Mouse (Mus musculus) MEL (cell line): ENCODE results near the gene Ly6g6d. TPM values are rescaled to one million over a fixed set of nuclear protein-coding genes. Genes with fewer than 3 reads are reported as not detected.

ENCODE experiments used
- DNase-seq: peaks from one replicate; pipeline ENCODE4 v3.0.0; 2011; ENCODE audit warnings: low read depth, low spot score
- H3K27ac ChIP-seq: 2 replicates; pipeline ENCODE4 v1.5.1; 2012; ENCODE audit warnings: low read depth, mild to moderate bottlenecking, control low read depth, low read length, moderate library complexity; ENCODE audit not compliant: control insufficient read depth
- H3K27me3 ChIP-seq, 2 experiments: fragments of 150-350 bp in 1 of 2; sonication (generic) in 1 of 2; 2 replicates each; pipeline ENCODE4 v1.6.1; 2012; ENCODE audit warnings: low read length in 2 of 2, mild to moderate bottlenecking in 2 of 2, improper control_type of control experiment in 1 of 2, moderate library complexity in 1 of 2; ENCODE audit not compliant: insufficient read depth in 2 of 2, control insufficient read depth in 1 of 2
- H3K36me3 ChIP-seq, 2 experiments: 2 replicates each; pipeline ENCODE4 v1.6.1; 2012 to 2014; ENCODE audit warnings: low read length in 2 of 2, improper control_type of control experiment in 1 of 2, inconsistent platforms in 1 of 2, mild to moderate bottlenecking in 1 of 2; ENCODE audit not compliant: insufficient read depth in 2 of 2, control insufficient read depth in 1 of 2
- H3K4me1 ChIP-seq, 2 experiments: fragments of 150-350 bp in 1 of 2; sonication (generic) in 1 of 2; 2 replicates each; pipeline ENCODE4 v1.6.1; 2012; ENCODE audit warnings: low read length in 2 of 2, improper control_type of control experiment in 1 of 2, mild to moderate bottlenecking in 1 of 2; ENCODE audit not compliant: insufficient read depth in 2 of 2, control insufficient read depth in 1 of 2
- H3K4me3 ChIP-seq, 2 experiments: fragments of 150-350 bp in 1 of 2; sonication (generic) in 1 of 2; 2 replicates each; pipeline ENCODE4 v1.5.1; 2012; ENCODE audit warnings: low read depth in 2 of 2, low read length in 2 of 2, mild to moderate bottlenecking in 2 of 2, moderate library complexity in 2 of 2, control low read depth in 1 of 2, improper control_type of control experiment in 1 of 2; ENCODE audit not compliant: control insufficient read depth in 1 of 2, insufficient read depth in 1 of 2
- H3K79me2 ChIP-seq: 2 replicates; pipeline ENCODE4 v1.6.1; 2012; ENCODE audit warnings: mild to moderate bottlenecking, low read length, moderate library complexity; ENCODE audit not compliant: control insufficient read depth, poor library complexity, insufficient read depth
- H3K9ac ChIP-seq: 2 replicates; pipeline ENCODE4 v1.6.1; 2012; ENCODE audit warnings: low read depth, mild to moderate bottlenecking, control low read depth, low read length, moderate library complexity; ENCODE audit not compliant: control insufficient read depth, poor library complexity, severe bottlenecking
- H3K9me3 ChIP-seq: fragments of 150-350 bp; sonication (generic); replicated peaks from 2 replicates; pipeline ENCODE4 v1.6.1; 2012; ENCODE audit warnings: mild to moderate bottlenecking, low read length, improper control_type of control experiment, moderate library complexity; ENCODE audit not compliant: insufficient read depth
- BHLHE40 ChIP-seq: IDR thresholded peaks from 2 replicates; pipeline ENCODE4 v1.6.1; 2012; ENCODE audit warnings: low read depth, mild to moderate bottlenecking, inconsistent platforms, low read length, improper control_type of control experiment, borderline replicate concordance
- CHD1 ChIP-seq: IDR thresholded peaks from 2 replicates; pipeline ENCODE4 v1.6.1; 2012; ENCODE audit warnings: low read depth, mild to moderate bottlenecking, inconsistent platforms, low read length, improper control_type of control experiment
- CTCF ChIP-seq, 3 experiments: IDR thresholded peaks in 2 of 3; conservative IDR thresholded peaks in 1 of 3; 2 replicates each; pipeline ENCODE4 v1.5.1; 2011 to 2012; ENCODE audit warnings: low read length in 3 of 3, low read depth in 2 of 3, mild to moderate bottlenecking in 2 of 3, improper control_type of control experiment in 1 of 3, inconsistent platforms in 1 of 3, mixed read lengths in 1 of 3, moderate library complexity in 1 of 3; ENCODE audit not compliant: control insufficient read depth in 1 of 3, insufficient read depth in 1 of 3, poor library complexity in 1 of 3, severe bottlenecking in 1 of 3
- E2F4 ChIP-seq: IDR thresholded peaks from 2 replicates; pipeline ENCODE4 v1.6.1; 2011; ENCODE audit warnings: low read depth, low read length, improper control_type of control experiment, borderline replicate concordance
- ELF1 ChIP-seq: IDR thresholded peaks from 2 replicates; pipeline ENCODE4 v1.6.1; 2014; ENCODE audit warnings: low read depth, mild to moderate bottlenecking, inconsistent platforms, low read length, improper control_type of control experiment, moderate library complexity
- EP300 ChIP-seq, 2 experiments: IDR thresholded peaks; 2 replicates each; pipeline ENCODE4 v1.6.1; 2011; ENCODE audit warnings: improper control_type of control experiment in 2 of 2, low read length in 2 of 2, low read depth in 1 of 2, mild to moderate bottlenecking in 1 of 2
- ETS1 ChIP-seq: IDR thresholded peaks from 2 replicates; pipeline ENCODE4 v1.6.1; 2012; ENCODE audit warnings: low read depth, mild to moderate bottlenecking, inconsistent platforms, low read length, improper control_type of control experiment, moderate library complexity
- GABPA ChIP-seq: IDR thresholded peaks from 2 replicates; pipeline ENCODE4 v1.6.1; 2012; ENCODE audit warnings: low read depth, mild to moderate bottlenecking, inconsistent platforms, low read length, improper control_type of control experiment, moderate library complexity
- GATA1 ChIP-seq: IDR thresholded peaks from 2 replicates; pipeline ENCODE4 v1.6.1; 2011; ENCODE audit warnings: low read depth, low read length, improper control_type of control experiment
- HCFC1 ChIP-seq: IDR thresholded peaks from 2 replicates; pipeline ENCODE4 v1.6.1; 2012; ENCODE audit warnings: low read depth, mild to moderate bottlenecking, inconsistent platforms, low read length, improper control_type of control experiment, moderate library complexity
- JUND ChIP-seq: IDR thresholded peaks from 2 replicates; pipeline ENCODE4 v1.6.1; 2011; ENCODE audit warnings: low read depth, mild to moderate bottlenecking, improper control_type of control experiment, low read length
- MAFK ChIP-seq: IDR thresholded peaks from 2 replicates; pipeline ENCODE4 v1.6.1; 2011; ENCODE audit warnings: low read depth, mild to moderate bottlenecking, low read length, improper control_type of control experiment, borderline replicate concordance
- MAX ChIP-seq: IDR thresholded peaks from 2 replicates; pipeline ENCODE4 v1.6.1; 2011; ENCODE audit warnings: low read length, improper control_type of control experiment
- MAZ ChIP-seq: IDR thresholded peaks from 2 replicates; pipeline ENCODE4 v1.6.1; 2012; ENCODE audit warnings: low read depth, mild to moderate bottlenecking, inconsistent platforms, low read length, improper control_type of control experiment
- MEF2A ChIP-seq: IDR thresholded peaks from 2 replicates; pipeline ENCODE4 v1.6.1; 2014; ENCODE audit warnings: low read depth, mild to moderate bottlenecking, inconsistent platforms, low read length, improper control_type of control experiment; ENCODE audit not compliant: poor library complexity, insufficient replicate concordance, severe bottlenecking; ENCODE audit errors: extremely low read depth
- MXI1 ChIP-seq: IDR thresholded peaks from 2 replicates; pipeline ENCODE4 v1.6.1; 2011; ENCODE audit warnings: mild to moderate bottlenecking, low read depth, low read length, improper control_type of control experiment
- MYB ChIP-seq: IDR thresholded peaks from 2 replicates; pipeline ENCODE4 v1.6.1; 2011; ENCODE audit warnings: mild to moderate bottlenecking, low read depth, low read length, improper control_type of control experiment
- MYC ChIP-seq: IDR thresholded peaks from 2 replicates; pipeline ENCODE4 v1.6.1; 2011; ENCODE audit warnings: low read depth, mild to moderate bottlenecking, low read length, improper control_type of control experiment, moderate library complexity
- NELFE ChIP-seq: IDR thresholded peaks from 2 replicates; pipeline ENCODE4 v1.6.1; 2011; ENCODE audit warnings: low read depth, low read length, improper control_type of control experiment
- NRF1 ChIP-seq: IDR thresholded peaks from 2 replicates; pipeline ENCODE4 v1.6.1; 2014; ENCODE audit warnings: low read depth, mild to moderate bottlenecking, inconsistent platforms, low read length, improper control_type of control experiment, moderate library complexity; ENCODE audit not compliant: poor library complexity, insufficient read depth, severe bottlenecking
- POLR2A ChIP-seq, 2 experiments: IDR thresholded peaks; 2 replicates each; pipeline ENCODE4 v1.6.1; 2011 to 2012; ENCODE audit warnings: low read length in 2 of 2, mild to moderate bottlenecking in 2 of 2, control low read depth in 1 of 2, improper control_type of control experiment in 1 of 2, low read depth in 1 of 2, moderate library complexity in 1 of 2; ENCODE audit not compliant: control insufficient read depth in 1 of 2, insufficient read depth in 1 of 2, poor library complexity in 1 of 2
- POLR2AphosphoS2 ChIP-seq: IDR thresholded peaks from 2 replicates; pipeline ENCODE4 v1.6.1; 2011; ENCODE audit warnings: low read length, improper control_type of control experiment
- POLR2AphosphoS5 ChIP-seq: IDR thresholded peaks from 2 replicates; pipeline ENCODE4 v1.6.1; 2012; ENCODE audit warnings: low read depth, borderline replicate concordance, mild to moderate bottlenecking, inconsistent platforms, low read length, moderate library complexity, mixed read lengths
- RAD21 ChIP-seq: IDR thresholded peaks from 2 replicates; pipeline ENCODE4 v1.6.1; 2011; ENCODE audit warnings: mild to moderate bottlenecking, low read depth, low read length, improper control_type of control experiment
- SIN3A ChIP-seq: IDR thresholded peaks from 2 replicates; pipeline ENCODE4 v1.6.1; 2012; ENCODE audit warnings: low read length, improper control_type of control experiment, inconsistent platforms
- SMC3 ChIP-seq: IDR thresholded peaks from 2 replicates; pipeline ENCODE4 v1.6.1; 2011; ENCODE audit warnings: low read depth, low read length, improper control_type of control experiment
- TAL1 ChIP-seq: IDR thresholded peaks from 2 replicates; pipeline ENCODE4 v1.6.1; 2012; ENCODE audit warnings: mild to moderate bottlenecking, inconsistent platforms, low read length, moderate library complexity, mixed read lengths
- TBP ChIP-seq: IDR thresholded peaks from 2 replicates; pipeline ENCODE4 v1.8.0; 2011; ENCODE audit warnings: low read depth, low read length, improper control_type of control experiment
- TCF12 ChIP-seq: IDR thresholded peaks from 2 replicates; pipeline ENCODE4 v1.6.1; 2014; ENCODE audit warnings: low read depth, mild to moderate bottlenecking, inconsistent platforms, low read length, improper control_type of control experiment, moderate library complexity
- UBTF ChIP-seq: IDR thresholded peaks from 2 replicates; pipeline ENCODE4 v1.6.1; 2012; ENCODE audit warnings: low read depth, mild to moderate bottlenecking, inconsistent platforms, low read length, improper control_type of control experiment, moderate library complexity, borderline replicate concordance; ENCODE audit not compliant: insufficient read depth
- USF2 ChIP-seq, 2 experiments: IDR thresholded peaks; 2 replicates each; pipeline ENCODE4 v1.6.1; 2011 to 2012; ENCODE audit warnings: improper control_type of control experiment in 2 of 2, low read length in 2 of 2, borderline replicate concordance in 1 of 2, inconsistent platforms in 1 of 2, low read depth in 1 of 2, mild to moderate bottlenecking in 1 of 2; ENCODE audit not compliant: insufficient read depth in 1 of 2
- ZC3H11A ChIP-seq: IDR thresholded peaks from 2 replicates; pipeline ENCODE4 v1.6.1; 2012; ENCODE audit warnings: low read depth, mild to moderate bottlenecking, inconsistent platforms, low read length, improper control_type of control experiment
- ZKSCAN1 ChIP-seq: IDR thresholded peaks from 2 replicates; pipeline ENCODE4 v1.6.1; 2012; ENCODE audit warnings: low read depth, mild to moderate bottlenecking, inconsistent platforms, low read length, improper control_type of control experiment, moderate library complexity
- ZMIZ1 ChIP-seq: IDR thresholded peaks from 2 replicates; pipeline ENCODE4 v1.6.1; 2012; ENCODE audit warnings: low read depth, mild to moderate bottlenecking, inconsistent platforms, low read length, improper control_type of control experiment, moderate library complexity
- ZNF384 ChIP-seq: IDR thresholded peaks from 2 replicates; pipeline ENCODE4 v1.6.1; 2012; ENCODE audit warnings: low read depth, mild to moderate bottlenecking, inconsistent platforms, low read length, improper control_type of control experiment
- polyA plus RNA-seq, 2 experiments: library from polyadenylated mRNA; stranded (reverse) in 1 of 2; unstranded in 1 of 2; fragments of >175 nt in 1 of 2; fragments of >200 nt in 1 of 2; gene quantifications; 2 replicates each; pipeline versions ENCODE4 v1.2.1 to v1.2.4; 2012; ENCODE audit warnings: low replicate concordance in 2 of 2, low read depth in 1 of 2; ENCODE audit not compliant: insufficient read length in 2 of 2, insufficient read depth in 1 of 2, missing spikeins in 1 of 2
- total RNA-seq: library from RNA; depleted of rRNA; stranded (reverse); fragments of 300-350 nt; gene quantifications from 2 replicates; pipeline ENCODE4 v1.2.3, GENCODE M21; 2012

The Ly6g6d gene
- total and polyA plus RNA-seq, 3 experiments = 4.4 to 5.5 TPM; not detected in 1

DNA sequence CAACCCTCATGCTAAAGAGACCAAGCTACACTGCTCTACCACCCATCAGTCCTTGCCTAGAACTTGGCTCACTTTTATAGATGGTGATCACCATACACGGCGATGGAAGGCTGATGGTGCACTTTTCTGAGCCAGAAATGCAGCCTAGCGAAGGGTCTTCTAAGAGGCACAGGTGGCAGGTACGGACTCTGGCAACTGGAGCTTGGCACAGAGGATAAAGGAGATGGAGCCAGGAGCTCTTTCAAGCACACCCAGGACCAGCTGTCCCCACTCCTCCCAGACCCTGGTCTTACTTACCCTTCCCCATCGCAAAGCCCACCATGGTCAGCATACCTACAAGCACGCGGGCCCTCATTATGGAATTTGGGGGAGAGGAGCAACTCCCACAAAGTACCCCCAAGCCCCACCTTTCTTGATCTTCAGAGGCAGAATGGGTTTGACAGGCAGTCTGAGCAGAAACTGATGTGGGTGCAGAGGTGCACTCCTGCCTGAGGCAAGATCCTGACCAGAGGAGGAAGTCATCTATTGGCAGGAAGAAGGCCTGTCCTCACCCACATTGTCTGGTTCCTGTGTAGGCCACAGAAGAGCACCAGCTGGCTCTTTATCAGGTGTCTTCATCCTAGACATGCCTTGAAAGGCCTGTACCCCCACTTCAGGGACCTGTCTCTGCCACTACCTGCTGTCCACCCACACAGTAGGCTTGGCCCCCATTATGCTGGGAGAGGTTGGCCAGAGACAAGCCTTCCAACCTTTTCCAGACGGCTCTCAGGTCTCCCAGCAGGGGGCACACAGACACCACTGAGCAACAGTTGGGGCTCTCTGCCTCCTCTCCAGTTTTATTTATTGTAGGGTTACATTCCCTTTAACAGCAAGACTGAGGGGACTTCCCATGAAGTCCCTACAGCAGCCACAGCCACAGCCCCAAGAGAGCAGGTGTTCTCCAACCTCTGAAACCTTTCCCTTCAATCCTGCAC lies 37.5 kb upstream of the Ly6g6d start, which contains the start of gene Ly6g5b:
Gene Ly6g5b, minus strand, starts transcription at position 383 of the 974 bp plus-strand sequence.
- Histone ChIP-seq H3K9me3 (no peaks in the 10 kb centered on the region), H3K27ac (peak within 1 kb of the TSS; percentile 7; the same call in 1 of the 2 replicates), H3K36me3 (peaks cover 3 to 16% of the 10 kb centered on the region in 2 experiments; a peak in 3 of 4 replicates), H3K4me1 (peaks cover 0 to 9% of the 10 kb centered on the region in 2 experiments; a peak in 2 of 4 replicates), H3K9ac (no peak within 1 kb of the TSS), H3K79me2 (peaks cover 9% of the 10 kb centered on the region), H3K4me3 (no peak within 1 kb of the TSS), H3K27me3 (no peaks in the 10 kb centered on the region)
- peak; percentile 63 for DNase-seq
- no peak for TF ChIP-seq TCF12
- 0 out of 4 replicates have a peak, but pooled peaks of 1 of the 2 experiments have one; percentile 40 for TF ChIP-seq POLR2A (IDR thresholded peaks at IDR 0.05; ENCODE audit: control insufficient read depth in 1 of 2, insufficient read depth in 1 of 2, low read depth in 1 of 2, low read length in 2 of 2, poor library complexity in 1 of 2)
- no peak for TF ChIP-seq ZKSCAN1
- no peak for TF ChIP-seq GABPA
- TF ChIP-seq JUND = no peak
- TF ChIP-seq ETS1 = peak; percentile 78
- TF ChIP-seq CHD1 = no peak
- TF ChIP-seq MAX = no peak
- TF ChIP-seq GATA1 = no peak
- peak; percentile 47 to 66 (median 54) for TF ChIP-seq CTCF (IDR thresholded peaks at IDR 0.05 in 2 of 3, conservative IDR thresholded peaks at IDR 0.05 in 1 of 3; ENCODE audit: control insufficient read depth in 1 of 3, insufficient read depth in 1 of 3, low read depth in 2 of 3, low read length in 3 of 3, poor library complexity in 1 of 3, severe bottlenecking in 1 of 3)
- TF ChIP-seq MYC = no peak
- TF ChIP-seq HCFC1 = no peak
- TF ChIP-seq E2F4 = no peak
- no peak for TF ChIP-seq BHLHE40
- no peak for TF ChIP-seq NELFE
- TF ChIP-seq SIN3A = 0 out of 2 replicates have a peak, but pooled peaks have one; percentile 47
- no peak for TF ChIP-seq TAL1
- no peak for TF ChIP-seq TBP
- no peak for TF ChIP-seq ELF1
- peak; percentile 41; the same call in 1 of the 2 replicates for TF ChIP-seq SMC3
- TF ChIP-seq POLR2AphosphoS5 = no peak
- no peak for TF ChIP-seq UBTF
- TF ChIP-seq ZMIZ1 = no peak
- TF ChIP-seq ZC3H11A = no peak
- TF ChIP-seq NRF1 = no peak
- TF ChIP-seq USF2 (IDR thresholded peaks at IDR 0.05; ENCODE audit: borderline replicate concordance in 1 of 2, insufficient read depth in 1 of 2, low read depth in 1 of 2, low read length in 2 of 2) = no peak
- TF ChIP-seq MAFK = no peak
- TF ChIP-seq RAD21 = peak; percentile 32
- no peak for TF ChIP-seq MYB
- no peak for TF ChIP-seq MAZ
- TF ChIP-seq MEF2A = no peak
- TF ChIP-seq EP300 (IDR thresholded peaks at IDR 0.05; ENCODE audit: low read depth in 1 of 2, low read length in 2 of 2) = peak in 1 of 2 experiments; percentile 23; a peak in 1 of 4 replicates
- TF ChIP-seq POLR2AphosphoS2 = no peak
- no peak for TF ChIP-seq ZNF384
- no peak for TF ChIP-seq MXI1
